Mouse (Mus musculus) forebrain, embryonic 15.5 days (tissue): ENCODE measurements at regions not wholly inside any gene's neighbourhood (a gene's known extent, or its start where the extent isn't known, plus 50 kb on each side); places are given as distances from the start of the nearest gene placed in this dataset.

Experiments
- ATAC-seq: fragments of 200-750 bp; cut with Nextera tagmentation; replicated peaks from 2 replicates; pipeline ENCODE4 v1.8.0; 2017; ENCODE audit warnings: mild to moderate bottlenecking, moderate TSS enrichment, moderate library complexity
- H3K27ac ChIP-seq: fragments of 300-500 bp; sonication (generic); replicated peaks from 2 replicates; pipeline ENCODE4 v1.5.1; 2015; ENCODE audit warnings: mild to moderate bottlenecking, inconsistent platforms
- H3K27me3 ChIP-seq: fragments of 300-500 bp; sonication (generic); 2 replicates; pipeline ENCODE4 v1.6.1; 2015; ENCODE audit warnings: inconsistent platforms
- H3K36me3 ChIP-seq: fragments of 300-500 bp; sonication (generic); 2 replicates; pipeline ENCODE4 v1.6.1; 2015; ENCODE audit warnings: mild to moderate bottlenecking, inconsistent platforms
- H3K4me1 ChIP-seq: fragments of 300-500 bp; sonication (generic); 2 replicates; pipeline ENCODE4 v1.6.1; 2015; ENCODE audit warnings: inconsistent platforms
- H3K4me2 ChIP-seq: fragments of 300-500 bp; sonication (generic); replicated peaks from 2 replicates; pipeline ENCODE4 v1.6.1; 2015; ENCODE audit warnings: mild to moderate bottlenecking, inconsistent platforms
- H3K4me3 ChIP-seq: fragments of 300-500 bp; sonication (generic); 2 replicates; pipeline ENCODE4 v1.5.1; 2015; ENCODE audit warnings: mild to moderate bottlenecking, inconsistent platforms
- H3K9ac ChIP-seq: fragments of 300-500 bp; sonication (generic); replicated peaks from 2 replicates; pipeline ENCODE4 v1.6.1; 2015; ENCODE audit warnings: mild to moderate bottlenecking, inconsistent platforms
- H3K9me3 ChIP-seq: fragments of 300-500 bp; sonication (generic); 2 replicates; pipeline ENCODE4 v1.6.1; 2016; ENCODE audit warnings: inconsistent platforms
- WGBS: fragments of 180-500 bp; shearing (Covaris S2); methylation state at CpG from one replicate; pipeline ENCODE4 v1.1.7; 2015; ENCODE audit warnings: mixed read lengths; 5-methylcytosine and 5-hydroxymethylcytosine counted together

GRCm38 (mm10) chr5:35160929-35161815 is 55.6 kb upstream of the Lrpap1 start:
- no peak for ATAC-seq
- Histone ChIP-seq H3K4me1 (peaks cover 11% of the 10 kb centered on the region), H3K4me2 (no peak overlapping the region), H3K9me3 (no peaks in the 10 kb centered on the region), H3K9ac (no peak overlapping the region), H3K27me3 (no peaks in the 10 kb centered on the region), H3K27ac (no peak overlapping the region), H3K4me3 (no peak overlapping the region), H3K36me3 (no peaks in the 10 kb centered on the region)
- WGBS, result 77% methylated on average over 5 of the region's 5 CpGs

- H3K9ac ChIP-seq, result no peak overlapping the region
- peaks cover 11% of the 10 kb centered on the region for H3K4me1 ChIP-seq
- no peak overlapping the region for H3K4me2 ChIP-seq
- no peaks in the 10 kb centered on the region for H3K9me3 ChIP-seq
- 69% methylated on average over 4 of the region's 4 CpGs for WGBS
- no peaks in the 10 kb centered on the region for H3K36me3 ChIP-seq
- H3K4me3 ChIP-seq, result no peak overlapping the region
- peak overlapping the region; percentile 65; the same call in 1 of the 2 replicates for H3K27ac ChIP-seq
- ATAC-seq, result no peak
- no peaks in the 10 kb centered on the region for H3K27me3 ChIP-seq
These were observed 54.3 kb upstream of the Lrpap1 start for GRCm38 (mm10) chr5:35159854-35160253.

- H3K4me2 ChIP-seq, result no peak overlapping the region
- H3K4me1 ChIP-seq, result peaks cover 11% of the 10 kb centered on the region
- H3K4me3 ChIP-seq, result no peak overlapping the region
- H3K27ac ChIP-seq, result peak overlapping the region; percentile 65
- H3K9ac ChIP-seq, result no peak overlapping the region
- no peaks in the 10 kb centered on the region for H3K36me3 ChIP-seq
- no peaks in the 10 kb centered on the region for H3K9me3 ChIP-seq
- no peak for ATAC-seq
- H3K27me3 ChIP-seq, result no peaks in the 10 kb centered on the region
- 42% methylated on average over 9 of the region's 9 CpGs for WGBS
These were observed 53.7 kb upstream of the Lrpap1 start for GRCm38 (mm10) chr5:35159178-35159661.

GRCm38 (mm10) chr5:35158346-35159047 is 52.9 kb upstream of the Lrpap1 start:
- H3K9ac ChIP-seq, result no peak overlapping the region
- H3K27me3 ChIP-seq, result no peaks in the 10 kb centered on the region
- peaks cover 11% of the 10 kb centered on the region for H3K4me1 ChIP-seq
- no peaks in the 10 kb centered on the region for H3K36me3 ChIP-seq
- no peak overlapping the region for H3K4me2 ChIP-seq
- peak overlapping the region; percentile 65 for H3K27ac ChIP-seq
- H3K4me3 ChIP-seq, result no peak overlapping the region
- ATAC-seq, result 0 out of 2 replicates have a peak, but pooled peaks have one; percentile 32
- 62% methylated on average over 8 of the region's 8 CpGs for WGBS
- no peaks in the 10 kb centered on the region for H3K9me3 ChIP-seq

DNA sequence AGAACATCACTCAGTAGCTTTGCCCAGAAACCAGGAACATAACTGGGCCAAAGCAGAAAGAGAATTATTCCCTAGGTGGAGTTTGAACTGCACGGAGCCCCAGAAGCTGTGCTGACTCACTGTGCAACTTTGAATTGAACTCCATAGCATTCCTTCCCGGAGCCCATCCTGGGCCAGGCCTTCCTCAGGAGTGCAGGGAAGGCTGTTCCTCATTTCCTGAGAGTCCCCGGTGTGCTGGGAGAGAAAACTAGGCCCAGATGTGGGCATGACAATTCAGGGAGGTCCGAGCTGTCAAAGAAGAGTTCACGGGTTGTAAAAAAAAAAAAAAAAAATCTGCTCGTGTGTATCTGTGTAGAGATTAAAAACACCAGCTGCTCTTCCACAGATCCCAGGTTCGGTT is 50.8 kb upstream of the Lrpap1 start:
- 71% methylated on average over 7 of the region's 7 CpGs for WGBS

GRCm38 (mm10) chr5:35155717-35156116 is 50.2 kb upstream of the Lrpap1 start:
- no peaks in the 10 kb centered on the region for H3K27me3 ChIP-seq
- H3K4me2 ChIP-seq, result no peak overlapping the region
- 73% methylated on average over 3 of the region's 3 CpGs for WGBS
- H3K27ac ChIP-seq, result no peak overlapping the region
- H3K9me3 ChIP-seq, result no peaks in the 10 kb centered on the region
- no peaks in the 10 kb centered on the region for H3K36me3 ChIP-seq
- H3K9ac ChIP-seq, result no peak overlapping the region
- ATAC-seq, result no peak
- peaks cover 11% of the 10 kb centered on the region for H3K4me1 ChIP-seq
- no peak overlapping the region for H3K4me3 ChIP-seq

More for the DNA sequence above, 50.8 kb upstream of the Lrpap1 start:
- ATAC-seq, result no peak
- Histone ChIP-seq H3K27me3 (no peaks in the 10 kb centered on the region), H3K36me3 (no peaks in the 10 kb centered on the region), H3K4me2 (no peak overlapping the region), H3K4me1 (peaks cover 11% of the 10 kb centered on the region), H3K4me3 (no peak overlapping the region), H3K27ac (no peak overlapping the region), H3K9ac (no peak overlapping the region), H3K9me3 (no peaks in the 10 kb centered on the region)
